Mouse (Mus musculus) G1E (cell line): ENCODE results near the gene Zcwpw1. TPM values are rescaled to one million over a fixed set of nuclear protein-coding genes. Genes with fewer than 3 reads are reported as not detected.
"Not testable (repeated sequence)": the region's sequence is repeated elsewhere in the genome, so short reads cannot be mapped to it uniquely, and the experiment has no call there.

Experiments
- ATAC-seq: 2 replicates; pipeline ENCODE4 v1.8.0; 2016; ENCODE audit warnings: mild to moderate bottlenecking; ENCODE audit not compliant: insufficient number of reproducible peaks, poor library complexity, low FRiP score, severe bottlenecking; ENCODE audit errors: extremely low read depth
- DNase-seq: peaks from one replicate; pipeline ENCODE4 v3.0.0; 2012; ENCODE audit warnings: low spot score
- H3K27me3 ChIP-seq: 2 replicates; pipeline ENCODE4 v1.6.1; 2012; ENCODE audit warnings: mild to moderate bottlenecking, low read length, inconsistent platforms; ENCODE audit not compliant: insufficient read depth
- H3K36me3 ChIP-seq: replicated peaks from 2 replicates; pipeline ENCODE3; 2012; ENCODE audit warnings: mild to moderate bottlenecking, inconsistent platforms
- H3K4me1 ChIP-seq: 2 replicates; pipeline ENCODE4 v1.6.1; 2012; ENCODE audit warnings: low read depth, low read length, inconsistent platforms, mixed read lengths; ENCODE audit not compliant: insufficient read depth
- H3K4me3 ChIP-seq: 2 replicates; pipeline ENCODE4 v1.5.1; 2012; ENCODE audit warnings: low read depth, mild to moderate bottlenecking, inconsistent platforms, low read length, moderate library complexity, mixed read lengths
- H3K9me3 ChIP-seq: replicated peaks from 2 replicates; pipeline ENCODE4 v1.6.1; 2012; ENCODE audit warnings: inconsistent platforms
- CTCF ChIP-seq: IDR thresholded peaks from 2 replicates; pipeline ENCODE4 v1.5.1; 2012; ENCODE audit warnings: low read depth, low read length, inconsistent platforms, mixed read lengths
- GATA1 ChIP-seq: IDR thresholded peaks from 2 replicates; pipeline ENCODE4 v1.6.1; 2012; ENCODE audit warnings: borderline replicate concordance, low read length, inconsistent platforms, mixed read lengths
- GATA2 ChIP-seq: IDR thresholded peaks from 2 replicates; pipeline ENCODE4 v1.6.1; 2012; ENCODE audit warnings: low read depth, low read length, inconsistent platforms, borderline replicate concordance
- POLR2AphosphoS5 ChIP-seq: IDR thresholded peaks from 2 replicates; pipeline ENCODE4 v1.6.1; 2012; ENCODE audit warnings: low read depth, low read length, inconsistent platforms; ENCODE audit not compliant: insufficient replicate concordance
- TAL1 ChIP-seq: conservative IDR thresholded peaks from 2 replicates; pipeline ENCODE4 v1.6.1; 2012; ENCODE audit warnings: low read depth, low read length, inconsistent platforms, mixed read lengths
- polyA plus RNA-seq: library from polyadenylated mRNA; stranded (reverse); fragments of >175 nt; gene quantifications from 2 replicates; pipeline ENCODE4 v1.2.3, GENCODE M21; 2012
- total RNA-seq, 2 experiments: library from RNA; stranded (forward) in 1 of 2; stranded (reverse) in 1 of 2; fragments of 200-1000 nt in 1 of 2; fragments of >200 nt in 1 of 2; fragmentation: Nextera tagmentation in 1 of 2; gene quantifications; 2 replicates each; pipeline ENCODE4 v1.2.3; 2014 to 2017

Zcwpw1 gene
- total and polyA plus RNA-seq, 3 experiments = 0.34 to 12.9 (median 8.4) TPM

DNA sequence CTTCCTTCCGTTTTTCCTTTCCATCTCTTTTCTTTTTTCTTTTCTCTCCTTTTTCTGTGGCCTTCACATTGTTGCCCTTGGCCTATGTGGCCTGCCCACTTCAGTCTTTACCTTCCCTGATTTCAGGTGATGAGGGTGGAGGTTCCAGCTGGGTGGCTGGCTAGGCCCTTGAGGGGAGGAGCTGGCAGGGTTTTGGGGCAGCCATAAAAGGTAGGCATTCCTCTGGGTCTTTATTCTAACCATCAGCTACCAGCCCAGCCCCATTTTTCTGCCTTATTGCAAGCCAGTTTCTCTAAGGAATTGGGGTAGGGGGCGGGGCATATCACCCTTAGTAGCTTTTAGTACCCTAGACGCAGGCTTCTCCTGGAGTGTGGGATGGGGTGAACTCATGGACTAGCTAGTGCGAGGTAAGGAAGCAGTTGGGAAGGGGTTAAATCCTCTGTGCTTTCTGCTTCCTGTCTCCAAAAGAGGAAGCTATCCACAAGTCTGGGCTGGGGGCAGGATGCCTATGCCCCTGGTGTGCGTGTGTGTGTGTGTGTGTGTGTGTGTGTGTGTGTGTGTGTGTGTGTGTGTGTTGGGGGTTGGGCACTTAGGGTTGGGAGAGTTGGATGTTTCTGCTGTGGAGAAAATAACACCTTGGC lies 39.3 kb upstream of the Zcwpw1 start:
- ATAC-seq (no peak), DNase-seq (peak; percentile 79)
- peaks cover 69% of the 10 kb centered on the region for H3K4me1 ChIP-seq

DNA sequence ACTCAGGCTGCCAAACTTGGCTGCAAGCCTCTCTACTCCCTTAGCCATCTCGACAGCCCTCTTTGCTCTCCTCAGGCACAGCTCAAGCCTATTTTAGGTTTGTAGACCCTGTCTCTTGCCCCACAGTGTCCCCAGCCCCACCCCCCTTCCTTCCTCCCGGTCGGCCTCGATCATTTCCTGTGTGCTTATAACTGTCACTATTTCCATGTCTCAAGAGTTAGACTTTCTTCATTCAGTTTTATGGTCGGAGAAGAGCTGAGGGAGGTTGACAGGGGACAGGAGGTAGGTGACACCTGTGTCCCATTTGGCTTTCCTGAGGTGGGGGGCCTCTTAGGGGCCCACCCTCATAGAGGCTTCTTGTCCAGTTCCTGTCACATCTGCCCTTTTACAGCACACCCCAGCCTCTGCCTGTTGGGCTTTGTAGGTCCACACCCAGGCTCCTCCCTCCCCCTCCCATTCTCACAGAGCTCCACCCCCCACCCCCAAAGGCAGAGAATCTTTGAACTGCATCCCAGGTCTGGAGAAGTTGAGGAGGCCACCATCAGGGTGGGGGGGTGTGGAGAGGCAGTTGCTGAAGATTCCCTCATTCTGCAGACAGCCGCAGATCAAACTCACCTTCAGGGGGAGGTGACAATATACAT lies 38.3 kb upstream of the Zcwpw1 start:
- peak overlapping the region; percentile 88 for H3K4me3 ChIP-seq
- H3K9me3 ChIP-seq = no peaks in the 10 kb centered on the region
- DNase-seq (peak; percentile 57), ATAC-seq (no peak)
- no peaks in the 10 kb centered on the region for H3K27me3 ChIP-seq
- peaks cover 67% of the 10 kb centered on the region for H3K36me3 ChIP-seq
- TF ChIP-seq TAL1 = no peak
- H3K4me1 ChIP-seq = peaks cover 80% of the 10 kb centered on the region

More for the DNA sequence above, 39.3 kb upstream of the Zcwpw1 start:
- peaks cover 57% of the 10 kb centered on the region for H3K36me3 ChIP-seq
- H3K27me3 ChIP-seq = no peaks in the 10 kb centered on the region
- H3K4me3 ChIP-seq = peak overlapping the region; percentile 88
- TF ChIP-seq POLR2AphosphoS5 (no peak), GATA2 (no peak), TAL1 (no peak), GATA1 (no peak), CTCF (no peak)
- no peaks in the 10 kb centered on the region for H3K9me3 ChIP-seq

DNA sequence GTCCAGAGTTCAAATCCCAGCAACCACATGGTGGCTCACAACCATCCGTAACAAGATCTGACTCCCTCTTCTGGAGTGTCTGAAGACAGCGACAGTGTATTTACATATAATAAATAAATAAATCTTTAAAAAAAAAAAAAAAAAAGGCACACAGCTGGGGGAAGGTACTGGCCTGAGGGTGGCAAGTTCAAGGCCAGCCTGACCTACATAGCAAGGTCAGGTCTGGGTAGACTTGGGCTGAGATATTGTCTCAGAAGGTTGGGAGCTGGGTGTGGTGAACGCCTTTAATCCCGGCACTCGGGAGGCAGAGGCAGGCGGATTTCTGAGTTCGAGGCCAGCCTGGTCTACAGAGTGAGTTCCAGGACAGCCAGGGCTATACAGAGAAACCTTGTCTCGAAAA lies 37.4 kb upstream of the Zcwpw1 start:
- peaks cover 72% of the 10 kb centered on the region for H3K36me3 ChIP-seq
- not testable (repeated sequence) for H3K4me3 ChIP-seq, H3K9me3 ChIP-seq, H3K27me3 ChIP-seq, DNase-seq, ATAC-seq
- peaks cover 75% of the 10 kb centered on the region for H3K4me1 ChIP-seq

DNA sequence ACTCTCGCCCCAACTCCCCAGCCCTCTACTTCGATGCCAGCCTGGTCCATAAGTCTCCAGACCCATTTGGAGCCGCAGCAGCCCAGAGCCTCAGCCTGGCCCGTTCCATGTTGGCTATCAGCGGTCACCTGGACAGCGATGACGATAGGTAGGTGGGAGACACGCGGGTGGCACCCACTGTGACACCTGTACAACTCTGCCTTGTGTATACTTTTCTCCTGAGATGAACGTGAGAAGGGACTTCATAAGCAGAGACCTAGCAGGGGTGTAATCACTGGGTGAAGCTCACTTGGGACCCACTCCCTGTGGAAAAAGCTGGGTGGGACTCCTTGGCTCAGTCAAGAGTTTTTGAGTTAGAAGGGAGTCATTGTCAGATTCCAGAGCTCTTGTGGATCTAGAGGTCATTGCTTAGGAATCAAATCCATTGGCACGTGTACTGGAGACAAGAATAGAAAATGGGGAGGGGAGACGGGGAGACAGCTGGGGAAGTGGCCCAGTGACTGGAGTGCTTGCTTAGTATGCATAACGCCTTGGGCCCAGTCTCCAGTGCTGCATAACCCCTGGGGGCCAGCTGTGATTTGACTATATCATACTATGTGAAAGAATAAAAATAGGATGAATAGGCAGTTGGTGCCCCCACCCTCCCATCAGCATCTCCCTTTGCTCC lies 36.2 kb upstream of the Zcwpw1 start:
- Histone ChIP-seq H3K27me3 (no peaks in the 10 kb centered on the region), H3K4me1 (peaks cover 82% of the 10 kb centered on the region), H3K9me3 (no peaks in the 10 kb centered on the region), H3K36me3 (peaks cover 83% of the 10 kb centered on the region), H3K4me3 (no peak overlapping the region)
- no peak for DNase-seq
- ATAC-seq = no peak
- TF ChIP-seq TAL1 (no peak), GATA1 (no peak), GATA2 (no peak), POLR2AphosphoS5 (no peak), CTCF (no peak)

DNA sequence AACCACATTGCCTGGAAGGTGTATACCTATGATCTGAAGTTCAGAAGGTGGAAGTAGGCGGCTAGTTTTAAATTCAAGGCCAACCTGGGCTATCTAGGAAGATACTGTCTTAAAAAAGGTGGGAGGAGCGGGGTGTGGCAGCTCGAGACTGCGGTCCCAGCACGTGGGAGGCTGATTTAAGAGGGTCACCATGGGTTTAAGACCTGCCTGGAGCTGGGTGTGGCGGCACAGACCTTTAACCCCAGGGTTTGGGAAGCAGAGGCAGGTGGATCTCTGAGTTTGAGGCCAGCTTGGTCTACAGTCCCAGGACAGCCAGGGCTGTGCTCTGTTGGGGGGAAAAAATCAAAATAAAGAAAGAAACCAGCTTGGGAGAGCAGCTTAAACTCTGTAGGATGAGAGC lies 35.6 kb upstream of the Zcwpw1 start:
- Histone ChIP-seq H3K4me3 (no peak overlapping the region), H3K9me3 (no peaks in the 10 kb centered on the region), H3K27me3 (no peaks in the 10 kb centered on the region), H3K4me1 (peaks cover 88% of the 10 kb centered on the region), H3K36me3 (peaks cover 89% of the 10 kb centered on the region)
- TF ChIP-seq GATA2 = no peak
- no peak for TF ChIP-seq TAL1
- no peak for TF ChIP-seq CTCF
- TF ChIP-seq POLR2AphosphoS5 = no peak
- TF ChIP-seq GATA1 = no peak
- ATAC-seq (no peak), DNase-seq (no peak)

DNA sequence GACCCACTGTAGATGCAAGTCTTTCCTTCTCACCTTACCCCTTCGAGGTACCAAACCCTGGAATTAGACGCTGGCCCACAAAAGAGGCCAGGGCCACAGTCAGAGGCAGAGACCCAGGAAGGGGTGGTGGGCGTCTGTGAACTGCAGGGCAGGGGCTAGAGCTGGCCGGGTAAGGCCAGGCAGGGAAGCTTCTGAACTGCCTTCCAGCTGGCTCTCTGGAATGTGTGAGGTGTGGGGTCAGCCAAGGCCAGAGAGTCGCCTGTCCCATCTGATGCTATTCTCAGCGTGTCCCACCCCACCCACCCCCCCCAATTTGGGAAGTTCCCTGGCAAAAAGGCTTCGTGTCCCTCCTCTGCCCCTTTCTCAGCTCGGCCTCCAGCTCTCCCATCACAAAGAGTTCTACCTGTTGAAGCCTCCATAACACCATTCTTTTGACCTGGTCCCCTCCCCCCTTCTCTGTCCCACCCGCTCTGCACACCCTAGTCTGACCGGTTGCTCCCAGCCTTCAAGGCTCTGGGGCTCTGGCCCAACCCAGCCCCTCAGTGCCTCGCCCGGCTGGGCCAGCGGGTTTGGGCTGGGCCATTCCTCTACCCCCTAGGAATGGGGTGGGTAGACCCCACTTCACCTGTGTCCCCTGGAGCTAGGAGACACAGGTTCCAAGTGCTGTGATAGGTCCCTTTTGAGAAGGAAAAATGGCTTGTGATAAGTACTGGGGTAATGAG lies 34.3 kb upstream of the Zcwpw1 start:
- H3K36me3 ChIP-seq = peaks cover 91% of the 10 kb centered on the region

More for the DNA sequence above, 34.3 kb upstream of the Zcwpw1 start:
- no peaks in the 10 kb centered on the region for H3K27me3 ChIP-seq
- no peak for TF ChIP-seq POLR2AphosphoS5
- no peak for TF ChIP-seq GATA2
- no peak for TF ChIP-seq GATA1
- no peak for TF ChIP-seq TAL1
- TF ChIP-seq CTCF = no peak
- peaks cover 87% of the 10 kb centered on the region for H3K4me1 ChIP-seq
- DNase-seq (no peak), ATAC-seq (no peak)
- no peaks in the 10 kb centered on the region for H3K9me3 ChIP-seq
- no peak overlapping the region for H3K4me3 ChIP-seq
